23 mouse cellular contexts compared by ENCODE assay signal in the genomic region with DNA sequence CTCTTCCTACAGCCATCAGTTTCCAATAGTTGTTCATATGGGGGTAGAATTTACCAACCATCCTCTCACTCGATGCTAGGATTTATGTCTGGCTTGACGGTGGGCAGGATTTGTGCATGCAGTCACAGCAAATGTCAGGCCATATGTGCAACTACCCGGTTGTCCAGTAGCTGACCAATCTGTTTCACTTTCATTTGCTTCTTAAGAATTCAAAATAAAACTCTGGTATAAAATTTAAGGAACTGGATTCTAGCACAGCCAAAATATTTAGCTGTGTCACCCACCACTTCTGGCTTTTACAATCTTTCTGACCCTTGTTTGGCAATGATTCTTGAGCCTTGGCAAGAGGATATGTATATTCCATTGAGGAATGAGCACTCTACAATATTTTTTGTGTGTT.
DNase-seq lines count a peak whose midpoint lies in the region; ATAC-seq and TF ChIP-seq lines count a peak whose summit lies in the region.
"Had no signal": no experiment of that assay in that cellular context is flagged by ENCODE, and none has a peak within 500 bp of the region (broad histone marks: within the 10 kb centered on the region; RNA-seq: fewer than 3 reads in every experiment).

No protein-coding gene starts in this region.

- peak; percentile 21 for DNase-seq in cerebellum, adult 9-10 months
- DNase-seq in cerebellum, adult 11 months, result no peak
- peak; percentile 45 for DNase-seq in NIH3T3 (ENCODE audit: low read depth)
- DNase-seq in cerebellum, postnatal 10 days, result peak; percentile 39 to 56
- DNase-seq in left cerebral cortex, adult 2 months (ENCODE audit: extremely low spot score in 1 of 2, low spot score in 2 of 2), result no peak
- no peak for DNase-seq in gastrocnemius, adult 8-10 months (ENCODE audit: low spot score in 2 of 2)
- DNase-seq: adrenal gland, adult 8-10 months; forebrain, postnatal 0 days; heart, postnatal 36 days; kidney, adult 18-20 months; kidney, postnatal 10 days; liver; liver, postnatal 0 days; lung, postnatal 36 days had no signal

- TF ChIP-seq CTCF in left cerebral cortex, adult 2 months (IDR thresholded peaks at IDR 0.05), result no peak

- no peak overlapping the region for H3K4me3 ChIP-seq in left cerebral cortex, adult 2 months
- H3K4me3 ChIP-seq: heart, embryonic 15.5 days; limb, embryonic 10.5 days; midbrain, embryonic 10.5 days had no signal

- H3K27ac ChIP-seq in left cerebral cortex, adult 2 months, result no peak overlapping the region
- H3K27ac ChIP-seq: heart, embryonic 15.5 days; hindbrain, embryonic 14.5 days; limb, embryonic 10.5 days; midbrain, embryonic 10.5 days; stomach, postnatal 0 days had no signal

- peak; percentile 48 to 53 for ATAC-seq in hematopoietic stem cell, adult 5-6 weeks (replicated peaks in 1 of 2; ENCODE audit: insufficient read depth in 1 of 2, low FRiP score in 2 of 2, low TSS enrichment in 1 of 2, low read depth in 1 of 2, poor library complexity in 2 of 2, severe bottlenecking in 2 of 2)
- ATAC-seq in erythroblast, adult 5-6 weeks (replicated peaks; ENCODE audit: low FRiP score, poor library complexity, severe bottlenecking), result no peak
- ATAC-seq: forebrain, postnatal 0 days; inflammation-experienced regulatory T-cells, adult 6 months; liver, postnatal 0 days; midbrain, embryonic 16.5 days had no signal

- intact Hi-C loops in left cerebral cortex, adult 2 months (cut with DNase I), result no loop called here

Comparison
In these comparisons a context has a peak if more than half of its experiments do, and no peak if none do; other contexts are left out.
1. DNase-seq: peak in cerebellum, adult 9-10 months (single experiment), NIH3T3 (single experiment) and cerebellum, postnatal 10 days (2 of 2); none in cerebellum, adult 11 months (single experiment), left cerebral cortex, adult 2 months (0 of 2) and gastrocnemius, adult 8-10 months (0 of 2).